Mouse (Mus musculus): Measurements from ENCODE around the gene Tnfsfm13. TPM values are rescaled to one million over a fixed set of nuclear protein-coding genes. Genes with fewer than 3 reads are reported as not detected.

Tnfsfm13 gene
- total and polyA plus RNA-seq, 3 experiments = not detected

DNA sequence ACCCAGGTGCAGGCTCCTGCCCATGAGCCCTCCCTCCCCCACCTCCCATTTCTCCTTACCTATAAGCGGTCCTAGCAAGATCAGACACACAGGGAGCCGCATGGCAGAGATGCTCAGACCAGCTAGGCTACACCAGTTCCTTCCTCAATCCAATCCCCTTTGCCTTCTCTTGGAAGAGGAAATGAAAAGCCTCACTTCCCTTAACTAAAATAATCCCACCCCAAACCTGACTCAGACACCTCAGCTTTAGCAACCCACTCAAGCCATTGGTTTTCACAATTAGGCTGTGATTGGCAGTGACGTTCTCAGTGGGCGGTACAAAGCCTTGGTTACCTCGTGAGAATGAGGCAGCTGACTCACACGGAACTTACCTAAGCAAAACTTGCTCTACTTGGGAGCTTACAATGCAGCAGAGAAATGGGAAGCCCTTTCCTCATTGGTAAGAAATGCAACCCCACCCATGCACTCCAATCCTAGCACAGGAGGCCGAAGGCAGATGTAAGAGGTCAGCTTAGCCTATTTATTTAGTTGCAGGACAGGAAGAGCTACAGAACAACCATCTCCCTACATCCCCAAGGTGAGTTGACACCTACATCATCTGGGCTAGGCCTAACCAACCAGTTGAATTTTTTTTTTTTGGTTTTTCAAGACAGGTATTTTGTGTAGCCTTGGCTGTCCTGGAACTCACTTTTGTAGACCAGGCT, 29.8 kb downstream of the Tnfsfm13 start, which contains the start of gene Cd68:
TSS of gene Cd68 (minus strand) at position 193 of the 704 bp plus-strand sequence.
- TF ChIP-seq GATA1 (IDR thresholded peaks at IDR 0.05; ENCODE audit: borderline replicate concordance, low read length) (no peak), POLR2AphosphoS5 (IDR thresholded peaks at IDR 0.05; ENCODE audit: insufficient replicate concordance, low read depth, low read length) (peak; percentile 87; the same call in 1 of the 2 replicates), TAL1 (conservative IDR thresholded peaks at IDR 0.05; ENCODE audit: low read depth, low read length) (no peak)
- DNase-seq (ENCODE audit: low spot score) = peak; percentile 30
- H3K27me3 ChIP-seq (ENCODE audit: insufficient read depth, low read length) = no peaks in the 10 kb centered on the region
- H3K4me3 ChIP-seq (ENCODE audit: low read depth, low read length) = no peak within 1 kb of the TSS
- peaks cover 74% of the 10 kb centered on the region for H3K4me1 ChIP-seq (ENCODE audit: insufficient read depth, low read depth, low read length)
- H3K36me3 ChIP-seq (replicated peaks) = peaks cover 77% of the 10 kb centered on the region
- 0 out of 2 replicates have a peak, but pooled peaks have one; percentile 2 for ATAC-seq (ENCODE audit: extremely low read depth, insufficient number of reproducible peaks, low FRiP score, poor library complexity, severe bottlenecking)
- no peaks in the 10 kb centered on the region for H3K9me3 ChIP-seq (replicated peaks)

DNA sequence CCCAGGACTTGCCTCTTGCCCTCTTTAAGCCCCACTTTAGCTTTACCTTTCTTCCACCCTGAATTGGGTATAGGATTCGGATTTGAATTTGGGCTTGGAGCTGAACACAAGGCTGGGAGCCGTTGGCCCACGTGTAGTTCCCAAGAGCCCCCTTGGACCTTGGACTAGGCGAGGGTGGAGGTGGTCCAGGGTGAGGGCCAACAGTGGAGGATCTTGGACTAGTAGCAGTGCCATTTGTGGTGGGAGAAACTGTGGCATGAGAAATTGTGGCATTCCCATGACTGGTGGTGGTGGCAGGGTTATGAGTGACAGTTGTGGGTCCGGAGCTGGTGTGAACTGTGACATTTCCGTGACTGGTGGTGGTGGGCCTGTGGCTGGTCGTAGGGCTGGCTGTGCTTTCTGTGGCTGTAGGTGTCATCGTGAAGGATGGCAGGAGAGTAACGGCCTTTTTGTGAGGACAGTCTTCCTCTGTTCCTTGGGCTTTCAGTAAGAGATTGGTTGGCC, 30.4 kb downstream of the Tnfsfm13 start:
- DNase-seq (ENCODE audit: low spot score) (no peak), ATAC-seq (ENCODE audit: extremely low read depth, insufficient number of reproducible peaks, low FRiP score, poor library complexity, severe bottlenecking) (no peak)
- peaks cover 73% of the 10 kb centered on the region for H3K36me3 ChIP-seq (replicated peaks)
- peaks cover 76% of the 10 kb centered on the region for H3K4me1 ChIP-seq (ENCODE audit: insufficient read depth, low read depth, low read length)
- TF ChIP-seq POLR2AphosphoS5 (IDR thresholded peaks at IDR 0.05; ENCODE audit: insufficient replicate concordance, low read depth, low read length) (peak; percentile 94), GATA1 (IDR thresholded peaks at IDR 0.05; ENCODE audit: borderline replicate concordance, low read length) (no peak)
- H3K4me3 ChIP-seq (ENCODE audit: low read depth, low read length) = no peak overlapping the region
- no peaks in the 10 kb centered on the region for H3K27me3 ChIP-seq (ENCODE audit: insufficient read depth, low read length)
- no peaks in the 10 kb centered on the region for H3K9me3 ChIP-seq (replicated peaks)

DNA sequence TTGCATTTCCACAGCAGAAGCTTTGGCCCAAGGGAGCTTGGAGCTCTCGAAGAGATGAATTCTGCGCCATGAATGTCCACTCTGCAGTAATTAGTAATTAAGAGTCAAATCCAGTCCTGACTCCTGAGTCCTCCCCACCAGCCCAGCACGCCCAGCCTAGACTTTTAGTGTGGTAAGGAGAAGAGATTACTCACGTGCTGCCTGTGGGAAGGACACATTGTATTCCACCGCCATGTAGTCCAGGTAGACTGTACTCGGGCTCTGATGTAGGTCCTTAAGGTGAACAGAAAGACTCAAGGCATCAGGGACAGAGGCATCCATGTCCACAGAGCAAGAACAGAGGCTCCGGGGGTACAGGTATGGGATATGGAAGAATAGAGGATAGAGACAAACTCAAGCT, 31.1 kb downstream of the Tnfsfm13 start:
- no peaks in the 10 kb centered on the region for H3K9me3 ChIP-seq (replicated peaks)
- no peaks in the 10 kb centered on the region for H3K27me3 ChIP-seq (ENCODE audit: insufficient read depth, low read length)
- peaks cover 73% of the 10 kb centered on the region for H3K4me1 ChIP-seq (ENCODE audit: insufficient read depth, low read depth, low read length)
- ATAC-seq (ENCODE audit: extremely low read depth, insufficient number of reproducible peaks, low FRiP score, poor library complexity, severe bottlenecking) = no peak
- H3K36me3 ChIP-seq (replicated peaks) = peaks cover 71% of the 10 kb centered on the region
- no peak overlapping the region for H3K4me3 ChIP-seq (ENCODE audit: low read depth, low read length)
- no peak for TF ChIP-seq GATA1 (IDR thresholded peaks at IDR 0.05; ENCODE audit: borderline replicate concordance, low read length)
- TF ChIP-seq GATA2 (IDR thresholded peaks at IDR 0.05; ENCODE audit: borderline replicate concordance, low read depth, low read length) = no peak
- TF ChIP-seq CTCF (IDR thresholded peaks at IDR 0.05; ENCODE audit: low read depth, low read length) = no peak
- TF ChIP-seq POLR2AphosphoS5 (IDR thresholded peaks at IDR 0.05; ENCODE audit: insufficient replicate concordance, low read depth, low read length) = no peak
- no peak for TF ChIP-seq TAL1 (conservative IDR thresholded peaks at IDR 0.05; ENCODE audit: low read depth, low read length)
- DNase-seq (ENCODE audit: low spot score) = no peak

DNA sequence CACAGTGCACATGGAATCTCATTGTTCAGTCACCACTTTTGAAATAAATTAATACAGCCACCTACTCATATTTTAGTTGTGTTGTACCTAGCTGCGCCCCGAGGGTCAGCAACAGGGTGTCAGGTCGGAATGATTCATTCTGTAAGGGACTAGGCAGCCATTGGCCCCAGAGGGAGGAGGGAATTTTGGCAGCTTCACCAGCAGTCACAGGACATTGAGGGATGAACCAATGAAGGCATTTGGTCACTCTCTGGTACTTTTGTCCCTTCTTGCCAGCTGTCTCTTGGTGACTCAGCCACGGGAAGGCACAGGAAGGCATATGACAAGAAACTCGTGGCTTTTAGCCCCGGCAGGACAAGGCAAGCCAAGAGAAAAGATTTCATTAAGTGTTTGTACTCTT, 32.1 kb downstream of the Tnfsfm13 start:
- ATAC-seq (ENCODE audit: extremely low read depth, insufficient number of reproducible peaks, low FRiP score, poor library complexity, severe bottlenecking) (no peak), DNase-seq (ENCODE audit: low spot score) (no peak)
- peaks cover 68% of the 10 kb centered on the region for H3K36me3 ChIP-seq (replicated peaks)
- H3K4me3 ChIP-seq (ENCODE audit: low read depth, low read length) = peak overlapping the region; percentile 38; the same call in 1 of the 2 replicates
- peaks cover 68% of the 10 kb centered on the region for H3K4me1 ChIP-seq (ENCODE audit: insufficient read depth, low read depth, low read length)
- no peaks in the 10 kb centered on the region for H3K9me3 ChIP-seq (replicated peaks)
- H3K27me3 ChIP-seq (ENCODE audit: insufficient read depth, low read length) = no peaks in the 10 kb centered on the region
- TF ChIP-seq GATA2 (IDR thresholded peaks at IDR 0.05; ENCODE audit: borderline replicate concordance, low read depth, low read length) = no peak
- TF ChIP-seq GATA1 (IDR thresholded peaks at IDR 0.05; ENCODE audit: borderline replicate concordance, low read length) = no peak
- TF ChIP-seq CTCF (IDR thresholded peaks at IDR 0.05; ENCODE audit: low read depth, low read length) = no peak
- no peak for TF ChIP-seq POLR2AphosphoS5 (IDR thresholded peaks at IDR 0.05; ENCODE audit: insufficient replicate concordance, low read depth, low read length)
- TF ChIP-seq TAL1 (conservative IDR thresholded peaks at IDR 0.05; ENCODE audit: low read depth, low read length) = no peak

DNA sequence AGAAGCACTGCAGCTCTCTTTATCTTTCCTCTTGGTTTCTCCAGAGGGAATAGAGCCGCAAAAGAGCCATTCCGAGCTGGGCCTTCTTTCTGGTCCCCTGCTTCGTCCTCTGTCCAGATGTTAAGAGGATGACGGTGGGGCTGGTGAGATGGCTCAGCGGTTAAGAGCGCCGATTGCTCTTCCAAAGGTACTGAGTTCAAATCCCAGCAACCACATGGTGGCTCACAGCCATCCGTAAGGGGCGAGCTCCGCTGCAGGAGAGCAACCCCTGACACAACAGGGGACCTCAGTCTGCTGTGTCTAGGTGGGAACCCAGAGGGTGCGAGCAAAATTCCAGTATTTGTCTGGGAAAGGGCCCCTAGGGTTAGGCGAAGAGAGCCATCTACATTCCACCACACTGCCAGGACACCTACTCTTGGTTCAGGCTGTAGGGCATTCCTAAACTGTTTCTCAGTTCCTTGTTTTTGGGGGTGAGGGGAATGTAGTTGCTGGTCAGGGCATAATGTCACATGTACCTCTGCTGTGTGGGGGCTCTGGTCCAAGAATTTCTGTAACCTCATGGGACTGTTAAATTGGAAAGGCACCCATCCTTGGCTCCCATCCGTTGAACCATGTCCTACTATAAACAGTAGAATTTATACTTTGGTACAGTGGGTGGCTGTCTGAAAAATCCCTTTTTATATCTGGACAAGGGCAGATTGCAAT, 32.8 kb downstream of the Tnfsfm13 start:
- H3K4me1 ChIP-seq (ENCODE audit: insufficient read depth, low read depth, low read length) = peaks cover 63% of the 10 kb centered on the region
- H3K27me3 ChIP-seq (ENCODE audit: insufficient read depth, low read length) = no peaks in the 10 kb centered on the region
- H3K4me3 ChIP-seq (ENCODE audit: low read depth, low read length) = peak overlapping the region; percentile 73
- no peaks in the 10 kb centered on the region for H3K9me3 ChIP-seq (replicated peaks)
- ATAC-seq (ENCODE audit: extremely low read depth, insufficient number of reproducible peaks, low FRiP score, poor library complexity, severe bottlenecking) (no peak), DNase-seq (ENCODE audit: low spot score) (no peak)
- no peak for TF ChIP-seq GATA2 (IDR thresholded peaks at IDR 0.05; ENCODE audit: borderline replicate concordance, low read depth, low read length)
- no peak for TF ChIP-seq TAL1 (conservative IDR thresholded peaks at IDR 0.05; ENCODE audit: low read depth, low read length)
- TF ChIP-seq GATA1 (IDR thresholded peaks at IDR 0.05; ENCODE audit: borderline replicate concordance, low read length) = no peak
- TF ChIP-seq CTCF (IDR thresholded peaks at IDR 0.05; ENCODE audit: low read depth, low read length) = no peak
- TF ChIP-seq POLR2AphosphoS5 (IDR thresholded peaks at IDR 0.05; ENCODE audit: insufficient replicate concordance, low read depth, low read length) = no peak; the same call in 1 of the 2 replicates
- peaks cover 68% of the 10 kb centered on the region for H3K36me3 ChIP-seq (replicated peaks)

DNA sequence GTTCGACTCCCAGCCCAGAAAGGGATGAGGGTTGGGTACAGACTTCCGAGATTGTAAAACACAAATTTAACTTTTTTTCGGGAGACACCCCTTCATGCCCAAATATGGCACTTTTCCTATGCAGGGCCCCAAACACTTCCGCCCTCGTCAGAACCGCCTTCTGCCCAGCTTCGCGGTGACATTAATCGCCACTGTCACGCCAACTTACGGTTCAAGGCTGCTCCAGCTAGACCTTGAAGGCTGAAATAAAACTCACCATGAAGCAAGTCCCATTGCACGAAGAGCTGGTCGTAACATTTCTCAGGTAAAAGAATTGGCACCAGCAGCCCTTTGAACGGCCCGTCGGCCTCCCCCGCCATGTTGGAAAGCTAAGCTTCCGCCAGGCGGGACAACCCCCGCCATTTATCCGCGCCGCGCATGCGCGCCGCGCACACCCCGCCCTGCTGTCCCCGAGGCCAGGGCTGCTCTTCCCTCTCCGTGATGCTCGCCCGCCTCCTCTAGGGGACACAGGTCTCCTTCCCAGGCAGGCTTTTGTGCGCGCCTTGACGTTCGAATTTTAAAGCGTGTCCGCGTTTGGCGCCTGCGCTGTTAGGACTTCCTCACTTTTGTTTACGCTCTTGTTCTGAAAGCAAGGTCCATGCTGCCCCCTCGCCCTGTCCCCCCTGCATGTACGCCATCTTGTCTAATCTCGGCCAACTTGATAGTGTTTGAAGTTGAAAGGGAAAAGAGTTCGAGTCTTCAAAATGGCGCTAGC, 33.5 kb downstream of the Tnfsfm13 start, which contains the start of gene Mpdu1:
TSS of gene Mpdu1 (minus strand) at position 430 of the 754 bp plus-strand sequence.
- Histone ChIP-seq H3K27me3 (ENCODE audit: insufficient read depth, low read length) (no peaks in the 10 kb centered on the region), H3K36me3 (replicated peaks) (peaks cover 68% of the 10 kb centered on the region), H3K9me3 (replicated peaks) (no peaks in the 10 kb centered on the region), H3K4me1 (ENCODE audit: insufficient read depth, low read depth, low read length) (peaks cover 61% of the 10 kb centered on the region), H3K4me3 (ENCODE audit: low read depth, low read length) (peak within 1 kb of the TSS; percentile 73)
- ATAC-seq (ENCODE audit: extremely low read depth, insufficient number of reproducible peaks, low FRiP score, poor library complexity, severe bottlenecking) = peak; percentile 78
- DNase-seq (ENCODE audit: low spot score) = peak; percentile 90
- TF ChIP-seq TAL1 (conservative IDR thresholded peaks at IDR 0.05; ENCODE audit: low read depth, low read length) = no peak
- no peak for TF ChIP-seq GATA1 (IDR thresholded peaks at IDR 0.05; ENCODE audit: borderline replicate concordance, low read length)
- no peak for TF ChIP-seq CTCF (IDR thresholded peaks at IDR 0.05; ENCODE audit: low read depth, low read length)
- no peak for TF ChIP-seq GATA2 (IDR thresholded peaks at IDR 0.05; ENCODE audit: borderline replicate concordance, low read depth, low read length)
- TF ChIP-seq POLR2AphosphoS5 (IDR thresholded peaks at IDR 0.05; ENCODE audit: insufficient replicate concordance, low read depth, low read length) = no peak; the same call in 1 of the 2 replicates

All from G1E (cell line).